Mouse (Mus musculus): Measurements from ENCODE around the gene Gprin2. TPM values are rescaled to one million over a fixed set of nuclear protein-coding genes. Genes with fewer than 3 reads are reported as not detected.

The Gprin2 gene
- polyA plus RNA-seq, 1 experiment from 2014 or later: 1.3 TPM

DNA sequence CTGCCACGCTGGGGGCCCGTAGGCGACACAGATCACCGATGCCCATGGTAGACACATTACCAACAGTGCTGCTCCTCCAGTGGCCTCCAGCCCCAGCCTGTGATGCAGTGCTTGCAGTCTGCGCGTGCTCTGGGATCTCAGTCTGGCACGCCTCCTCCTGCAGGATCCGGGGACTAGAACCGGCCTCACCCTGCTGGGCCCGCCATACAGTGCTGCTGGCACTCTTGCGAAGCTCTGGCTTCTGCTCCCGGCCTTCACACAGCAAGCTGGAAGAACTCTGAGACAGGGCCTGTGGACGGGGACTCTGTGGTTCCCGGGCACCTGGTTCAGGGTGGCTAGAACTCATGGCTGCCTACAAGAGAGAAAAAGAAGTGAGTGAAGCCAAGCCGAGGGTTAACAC, 6.0 kb downstream of the Gprin2 start:
- Histone ChIP-seq H3K4me1 (peaks cover 15% of the 10 kb centered on the region), H3K9me3 (no peaks in the 10 kb centered on the region), H3K36me3 (peaks cover 9% of the 10 kb centered on the region; the same call in 1 of the 2 replicates), H3K4me2 (replicated peaks) (no peak overlapping the region), H3K27me3 (peaks cover 11% of the 10 kb centered on the region; the same call in 1 of the 2 replicates), H3K9ac (no peak overlapping the region), H3K4me3 (no peak overlapping the region), H3K27ac (no peak overlapping the region)
- 89% methylated on average over 15 of the region's 15 CpGs for WGBS
- ATAC-seq (ENCODE audit: low FRiP score, low read depth): no peak

DNA sequence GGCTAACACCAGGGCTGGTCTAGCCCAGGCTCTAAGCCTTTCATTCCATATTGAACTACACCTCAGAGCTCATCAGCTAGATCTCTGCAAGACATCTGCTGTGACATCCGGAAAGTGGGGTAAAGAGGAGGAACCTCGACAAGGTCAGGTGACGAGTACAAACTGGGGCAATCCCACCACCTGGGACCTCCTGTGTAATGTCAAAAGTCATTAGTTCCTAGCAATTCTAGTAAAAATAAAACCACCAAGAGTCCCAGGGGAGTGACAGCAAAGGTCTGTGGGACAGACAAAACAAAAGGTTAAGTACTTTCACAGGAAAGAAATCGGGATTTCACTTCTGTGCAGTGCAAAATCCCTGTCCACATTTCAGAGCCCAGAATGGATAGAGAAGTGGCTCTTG, 7.6 kb downstream of the Gprin2 start:
- peaks cover 9% of the 10 kb centered on the region; the same call in 1 of the 2 replicates for H3K36me3 ChIP-seq
- ATAC-seq (ENCODE audit: low FRiP score, low read depth): no peak
- no peaks in the 10 kb centered on the region for H3K9me3 ChIP-seq
- 0 out of 2 replicates have a peak, but pooled peaks cover 4% of the 10 kb centered on the region for H3K27me3 ChIP-seq
- no peak overlapping the region for H3K27ac ChIP-seq
- H3K4me2 ChIP-seq (replicated peaks): no peak overlapping the region
- peaks cover 15% of the 10 kb centered on the region for H3K4me1 ChIP-seq
- H3K9ac ChIP-seq: no peak overlapping the region
- WGBS: 72% methylated on average over 4 of the region's 4 CpGs
- H3K4me3 ChIP-seq: no peak overlapping the region

DNA sequence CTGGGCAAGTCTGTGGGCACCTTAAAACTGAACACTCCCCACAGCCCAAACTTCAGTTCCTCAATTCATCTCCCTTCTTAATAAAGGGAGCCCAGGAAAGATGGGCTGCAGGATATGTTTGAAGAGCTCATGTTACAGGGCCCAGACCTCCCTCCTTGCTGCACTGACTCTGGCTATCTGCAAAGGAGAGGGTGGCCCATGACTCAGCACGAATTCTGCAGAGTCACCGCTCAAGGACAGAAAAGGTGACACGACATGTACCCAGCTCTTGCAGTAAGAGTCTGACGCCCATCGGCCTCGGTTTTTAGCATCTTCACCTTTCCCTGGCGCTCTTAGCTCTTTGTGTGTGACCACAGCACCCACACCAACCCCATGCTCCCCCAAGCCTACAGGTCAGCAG, 11.1 kb downstream of the Gprin2 start:
- H3K27me3 ChIP-seq: 0 out of 2 replicates have a peak, but pooled peaks cover 4% of the 10 kb centered on the region
- H3K9ac ChIP-seq: no peak overlapping the region
- H3K36me3 ChIP-seq: peaks cover 9% of the 10 kb centered on the region; the same call in 1 of the 2 replicates
- 67% methylated on average over 7 of the region's 7 CpGs for WGBS
- H3K9me3 ChIP-seq: no peaks in the 10 kb centered on the region
- H3K27ac ChIP-seq: no peak overlapping the region
- H3K4me2 ChIP-seq (replicated peaks): no peak overlapping the region
- no peak overlapping the region for H3K4me3 ChIP-seq
- H3K4me1 ChIP-seq: no peaks in the 10 kb centered on the region
- ATAC-seq (ENCODE audit: low FRiP score, low read depth): no peak

DNA sequence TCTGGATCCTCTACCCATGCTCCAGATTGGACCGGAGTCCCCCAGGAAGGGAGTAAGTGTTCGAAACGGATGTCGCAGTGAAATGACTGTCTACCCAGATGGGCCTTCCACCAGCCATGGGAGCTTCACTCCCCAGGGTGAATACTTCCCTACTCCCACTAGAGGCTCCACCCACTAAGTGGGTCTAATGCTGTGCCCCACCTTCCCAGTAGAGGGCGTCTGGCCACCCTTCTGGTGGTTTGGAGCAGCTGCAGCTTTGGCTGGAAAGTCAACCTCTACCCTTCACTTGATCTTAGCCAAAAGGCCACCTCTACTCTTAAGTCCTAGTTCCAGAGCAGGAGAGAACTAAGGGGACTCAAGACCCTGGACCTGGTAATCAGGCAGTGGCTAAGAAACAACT, 12.8 kb downstream of the Gprin2 start:
- H3K4me1 ChIP-seq: no peaks in the 10 kb centered on the region
- no peak overlapping the region for H3K27ac ChIP-seq
- H3K27me3 ChIP-seq: no peaks in the 10 kb centered on the region
- no peak overlapping the region for H3K9ac ChIP-seq
- no peaks in the 10 kb centered on the region for H3K36me3 ChIP-seq
- ATAC-seq (ENCODE audit: low FRiP score, low read depth): no peak
- no peak overlapping the region for H3K4me2 ChIP-seq (replicated peaks)
- no peaks in the 10 kb centered on the region for H3K9me3 ChIP-seq
- no peak overlapping the region for H3K4me3 ChIP-seq
- WGBS: 67% methylated on average over 5 of the region's 5 CpGs

DNA sequence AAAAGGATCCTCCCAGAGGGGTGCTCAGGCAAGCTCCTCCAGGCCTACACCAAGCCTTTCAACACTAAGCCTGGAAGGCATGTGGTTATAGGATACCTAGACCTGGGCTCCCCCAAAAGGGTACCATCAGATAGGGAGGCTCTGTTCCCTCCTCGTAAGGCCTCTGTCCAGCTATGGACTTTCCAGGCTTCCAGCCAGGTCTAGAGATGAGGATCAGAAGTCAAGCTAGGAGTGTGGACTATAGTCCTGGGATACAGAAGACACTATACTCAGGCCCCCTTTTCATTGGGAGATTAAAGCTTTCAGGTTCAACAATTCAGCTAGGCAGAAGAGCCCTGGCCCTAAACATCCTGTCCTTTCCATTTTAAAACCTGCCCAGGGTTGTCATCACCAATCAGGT, 18.4 kb downstream of the Gprin2 start:
- H3K36me3 ChIP-seq: no peaks in the 10 kb centered on the region
- no peak overlapping the region for H3K27ac ChIP-seq
- 80% methylated on average over 1 of the region's 1 CpGs for WGBS
- H3K9me3 ChIP-seq: peaks cover 7% of the 10 kb centered on the region; the same call in 1 of the 2 replicates
- no peak overlapping the region for H3K9ac ChIP-seq
- no peaks in the 10 kb centered on the region for H3K4me1 ChIP-seq
- no peak overlapping the region for H3K4me3 ChIP-seq
- no peak overlapping the region for H3K4me2 ChIP-seq (replicated peaks)
- no peaks in the 10 kb centered on the region; the same call in 1 of the 2 replicates for H3K27me3 ChIP-seq
- no peak for ATAC-seq (ENCODE audit: low FRiP score, low read depth)

DNA sequence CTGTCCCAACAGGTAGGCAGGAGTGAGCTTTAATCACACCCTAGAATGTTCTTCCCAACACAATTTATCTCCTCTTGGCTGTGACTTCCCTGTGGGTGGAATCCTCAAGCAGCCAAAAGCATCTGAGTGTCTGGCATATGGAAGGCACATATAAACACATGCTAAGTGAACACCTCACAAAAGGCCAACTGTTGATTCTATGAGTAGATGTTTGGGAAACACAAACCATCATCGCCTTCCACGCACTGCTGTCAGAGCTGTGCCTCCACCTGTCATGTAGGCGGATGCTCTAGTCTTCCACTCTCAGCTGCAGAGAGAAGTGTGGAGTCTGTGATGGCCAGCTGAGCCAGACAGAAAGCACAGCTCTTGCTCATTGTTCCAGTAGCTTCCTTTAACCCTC, 22.1 kb downstream of the Gprin2 start:
- H3K9me3 ChIP-seq: peaks cover 7% of the 10 kb centered on the region; the same call in 1 of the 2 replicates
- no peaks in the 10 kb centered on the region for H3K36me3 ChIP-seq
- no peak overlapping the region for H3K4me3 ChIP-seq
- no peak for ATAC-seq (ENCODE audit: low FRiP score, low read depth)
- no peaks in the 10 kb centered on the region; the same call in 1 of the 2 replicates for H3K27me3 ChIP-seq
- 94% methylated on average over 3 of the region's 3 CpGs for WGBS
- H3K4me2 ChIP-seq (replicated peaks): no peak overlapping the region
- H3K9ac ChIP-seq: no peak overlapping the region
- no peak overlapping the region for H3K27ac ChIP-seq
- no peaks in the 10 kb centered on the region for H3K4me1 ChIP-seq

DNA sequence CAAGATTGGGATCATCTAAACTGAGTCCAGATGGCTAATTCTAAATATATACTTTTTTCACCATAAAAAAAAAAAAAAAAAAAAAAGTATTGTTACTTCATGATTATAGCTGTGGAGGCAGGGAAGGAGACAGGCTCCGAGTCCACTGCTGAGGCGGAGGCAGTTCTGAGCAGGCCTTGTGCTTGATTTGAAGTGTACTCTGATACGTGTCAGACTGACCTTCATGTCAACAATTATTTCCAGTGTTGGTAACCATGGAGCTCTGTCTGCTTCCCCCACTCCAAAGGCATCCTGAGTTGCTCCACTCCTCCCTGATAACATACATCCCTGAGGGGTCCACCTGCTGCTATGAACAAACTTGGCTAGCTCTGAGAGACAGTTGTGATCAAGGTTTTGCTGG, 30.3 kb downstream of the Gprin2 start:
- H3K4me3 ChIP-seq: no peak overlapping the region
- H3K9me3 ChIP-seq: no peaks in the 10 kb centered on the region
- no peak overlapping the region for H3K27ac ChIP-seq
- H3K4me2 ChIP-seq (replicated peaks): no peak overlapping the region
- WGBS: 92% methylated on average over 3 of the region's 3 CpGs
- H3K9ac ChIP-seq: no peak overlapping the region
- H3K36me3 ChIP-seq: no peaks in the 10 kb centered on the region
- H3K4me1 ChIP-seq: no peaks in the 10 kb centered on the region
- no peak for ATAC-seq (ENCODE audit: low FRiP score, low read depth)
- H3K27me3 ChIP-seq: no peaks in the 10 kb centered on the region

DNA sequence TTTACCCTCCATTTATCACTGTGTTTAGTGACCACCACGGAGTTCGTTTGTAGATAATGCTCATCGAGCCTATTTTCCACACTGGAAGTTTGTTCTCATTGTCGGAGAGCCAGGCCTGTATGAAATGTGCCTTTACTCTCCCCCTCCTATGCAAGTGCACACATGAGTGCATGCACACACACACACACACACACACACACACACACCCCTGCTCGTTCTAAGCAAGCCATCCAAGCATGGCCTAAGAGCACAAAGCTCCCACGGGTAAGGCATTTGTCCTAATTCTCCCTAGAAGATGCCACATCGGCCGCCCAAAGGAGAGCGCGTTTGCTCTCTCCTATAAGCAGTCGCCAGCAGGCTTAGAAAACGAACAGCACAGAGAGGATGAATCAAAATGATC, 45.7 kb downstream of the Gprin2 start:
- Histone ChIP-seq H3K4me1 (peaks cover 9% of the 10 kb centered on the region), H3K36me3 (no peaks in the 10 kb centered on the region), H3K9ac (no peak overlapping the region), H3K4me2 (replicated peaks) (no peak overlapping the region), H3K27me3 (peaks cover 9% of the 10 kb centered on the region; the same call in 1 of the 2 replicates), H3K9me3 (no peaks in the 10 kb centered on the region), H3K4me3 (no peak overlapping the region), H3K27ac (no peak overlapping the region)
- WGBS: 83% methylated on average over 12 of the region's 12 CpGs
- no peak for ATAC-seq (ENCODE audit: low FRiP score, low read depth)

DNA sequence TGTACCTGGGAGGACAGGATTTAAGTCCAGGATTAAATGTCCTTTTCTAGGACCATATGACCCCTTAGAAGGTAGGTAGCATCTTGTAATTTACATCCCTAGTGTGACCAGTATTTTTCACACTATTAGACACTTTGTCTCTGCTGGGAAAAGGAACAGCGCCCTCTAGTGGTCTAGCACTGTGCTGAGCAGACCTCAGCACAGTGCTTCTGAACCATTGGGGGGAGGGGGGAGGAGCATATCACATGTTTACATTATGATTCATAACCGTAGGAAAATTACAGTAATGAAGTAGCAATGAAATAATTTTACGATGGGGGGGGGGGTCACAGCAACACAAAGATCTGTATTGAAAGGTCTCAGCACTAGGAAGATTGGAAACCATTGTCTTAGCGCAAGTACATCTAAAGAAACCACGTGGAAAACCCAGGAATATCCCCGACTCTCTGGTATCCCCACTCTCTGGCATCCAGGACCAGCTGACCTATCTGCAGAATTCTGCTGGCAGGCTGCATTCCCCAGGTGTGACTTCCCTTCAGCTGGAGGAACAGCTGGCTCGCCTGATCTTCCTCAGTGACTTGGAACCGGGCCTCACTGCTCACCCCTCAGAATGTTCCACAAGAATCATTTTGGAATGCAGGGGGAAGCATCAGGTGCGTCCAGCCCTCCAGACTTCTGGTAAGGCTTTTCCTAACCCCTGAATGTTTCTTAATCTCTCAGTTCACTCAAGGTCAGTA, 46.7 kb downstream of the Gprin2 start:
- Histone ChIP-seq H3K4me3 (no peak overlapping the region), H3K9me3 (no peaks in the 10 kb centered on the region), H3K4me1 (peaks cover 9% of the 10 kb centered on the region), H3K9ac (no peak overlapping the region), H3K27ac (peak overlapping the region; percentile 39), H3K36me3 (no peaks in the 10 kb centered on the region), H3K4me2 (replicated peaks) (no peak overlapping the region), H3K27me3 (peaks cover 13% of the 10 kb centered on the region; the same call in 1 of the 2 replicates)
- ATAC-seq (ENCODE audit: low FRiP score, low read depth): peak; percentile 74
- WGBS: 51% methylated on average over 9 of the region's 9 CpGs

DNA sequence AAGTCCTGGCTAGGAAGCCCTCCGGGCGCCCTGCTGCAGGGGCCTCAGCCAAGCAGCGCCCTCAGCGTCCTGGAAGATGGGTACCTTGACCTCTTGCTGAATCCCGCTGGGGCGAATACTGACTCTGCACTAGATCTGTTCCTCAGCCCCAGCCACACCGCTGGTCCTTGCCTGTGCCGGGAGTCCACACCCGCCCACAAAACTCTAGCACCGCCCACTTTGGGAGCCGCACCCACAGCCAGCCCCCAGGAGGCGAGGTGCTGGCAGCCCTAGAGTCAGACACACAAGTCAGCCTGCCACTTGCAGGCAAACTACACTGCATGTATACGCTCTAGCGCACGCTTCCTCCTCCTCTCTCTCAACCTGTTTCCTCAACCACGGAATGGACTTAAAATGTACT, 49.1 kb downstream of the Gprin2 start, which contains the start of gene Npy4r:
Gene Npy4r, minus strand, starts transcription at position 148 of the 400 bp plus-strand sequence.
- Histone ChIP-seq H3K9ac (no peak within 1 kb of the TSS), H3K9me3 (no peaks in the 10 kb centered on the region), H3K4me3 (no peak within 1 kb of the TSS), H3K27ac (no peak within 1 kb of the TSS), H3K36me3 (no peaks in the 10 kb centered on the region), H3K4me1 (peaks cover 9% of the 10 kb centered on the region), H3K4me2 (replicated peaks) (peak within 1 kb of the TSS; percentile 51), H3K27me3 (peaks cover 13% of the 10 kb centered on the region; the same call in 1 of the 2 replicates)
- WGBS: 13% methylated on average over 16 of the region's 16 CpGs
- ATAC-seq (ENCODE audit: low FRiP score, low read depth): peak; percentile 68; the same call in 1 of the 2 replicates

DNA sequence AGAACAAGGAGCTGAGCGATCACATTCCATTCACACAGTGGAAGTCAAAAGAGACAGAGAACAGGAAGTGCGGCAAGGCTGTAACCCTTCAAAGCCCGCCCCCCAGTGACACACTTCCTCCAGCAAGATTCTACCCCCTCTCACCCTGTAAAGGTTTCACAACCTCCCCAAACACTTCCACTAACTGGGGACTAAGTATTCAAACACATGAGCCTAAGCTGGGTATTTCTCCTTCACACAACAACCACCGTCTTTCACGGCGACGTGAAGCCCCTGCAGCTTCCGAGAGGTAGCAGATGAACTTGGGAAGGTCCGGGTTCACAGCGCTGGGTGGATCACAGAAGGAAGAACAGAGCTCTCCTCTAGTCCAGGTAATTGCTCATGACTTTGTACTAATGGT, 58.5 kb downstream of the Gprin2 start:
- Histone ChIP-seq H3K27me3 (no peaks in the 10 kb centered on the region), H3K27ac (no peak overlapping the region), H3K9me3 (no peaks in the 10 kb centered on the region), H3K4me2 (replicated peaks) (no peak overlapping the region), H3K9ac (no peak overlapping the region), H3K4me1 (no peaks in the 10 kb centered on the region), H3K4me3 (no peak overlapping the region), H3K36me3 (no peaks in the 10 kb centered on the region)
- WGBS: 91% methylated on average over 10 of the region's 10 CpGs
- ATAC-seq (ENCODE audit: low FRiP score, low read depth): no peak

DNA sequence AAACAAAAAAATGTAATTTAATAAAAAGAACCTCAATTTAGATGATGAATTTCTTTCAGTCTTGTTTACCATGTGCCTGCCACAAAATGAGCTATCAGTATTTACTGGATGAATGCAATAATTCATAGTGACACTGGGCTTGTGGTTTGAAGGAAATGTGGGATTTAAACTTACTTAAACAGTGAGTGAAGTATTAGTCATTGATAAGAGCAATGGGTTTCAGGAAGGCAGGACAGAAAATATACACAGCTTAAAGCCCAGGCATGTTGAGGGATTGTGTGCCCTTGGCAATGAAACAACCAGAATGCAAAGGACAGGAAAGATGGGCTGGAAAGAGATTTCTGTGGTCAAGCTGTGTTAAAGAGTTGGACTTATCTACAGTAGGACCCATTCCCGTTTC, 59.1 kb downstream of the Gprin2 start:
- Histone ChIP-seq H3K9me3 (no peaks in the 10 kb centered on the region), H3K4me1 (no peaks in the 10 kb centered on the region), H3K9ac (no peak overlapping the region), H3K4me2 (replicated peaks) (no peak overlapping the region), H3K27ac (no peak overlapping the region), H3K36me3 (no peaks in the 10 kb centered on the region), H3K27me3 (no peaks in the 10 kb centered on the region), H3K4me3 (no peak overlapping the region)
- WGBS: 76% methylated on average over 1 of the region's 1 CpGs
- no peak for ATAC-seq (ENCODE audit: low FRiP score, low read depth)

All from limb, embryonic 13.5 days (tissue).